Mouse (Mus musculus) cerebellum, adult 18-20 months (tissue): Measurements from ENCODE around the gene Rbm48.
"Not testable (repeated sequence)": the region's sequence is repeated elsewhere in the genome, so short reads cannot be mapped to it uniquely, and the experiment has no call there.

Experiments used
- DNase-seq, 2 experiments: peaks; one replicate each; pipeline ENCODE4 v3.0.0; 2021

Gene Rbm48

GRCm38 (mm10) chr5:3596399-3596766 is at the start of gene Rbm48:
Gene Rbm48 (minus strand): TSS chr5:3596585.
- peak; percentile 82 to 85 for DNase-seq

GRCm38 (mm10) chr5:3645326-3645725 is 48.9 kb upstream of the Rbm48 start:
- no peak for DNase-seq

GRCm38 (mm10) chr5:3644621-3645020 is 48.2 kb upstream of the Rbm48 start:
- no peak for DNase-seq

- no peak for DNase-seq
These were observed 38.9 kb upstream of the Rbm48 start for GRCm38 (mm10) chr5:3635286-3635685.

GRCm38 (mm10) chr5:3633951-3634350 is 37.6 kb upstream of the Rbm48 start:
- no peak for DNase-seq

- no peak for DNase-seq
These were observed 36.9 kb upstream of the Rbm48 start for GRCm38 (mm10) chr5:3633315-3633714.

- DNase-seq, result no peak
These were observed 35.9 kb upstream of the Rbm48 start for GRCm38 (mm10) chr5:3632285-3632684.

- no peak for DNase-seq
These were observed 35.3 kb upstream of the Rbm48 start for GRCm38 (mm10) chr5:3631512-3632271.

GRCm38 (mm10) chr5:3630055-3630454 is 33.7 kb upstream of the Rbm48 start:
- no peak for DNase-seq

- peak; percentile 77 to 82 for DNase-seq
These were observed 24.1 kb upstream of the Rbm48 start for GRCm38 (mm10) chr5:3620486-3620885.

GRCm38 (mm10) chr5:3611835-3612234 is 15.4 kb upstream of the Rbm48 start:
- not testable (repeated sequence) for DNase-seq

GRCm38 (mm10) chr5:3609241-3609640 is 12.9 kb upstream of the Rbm48 start:
- no peak for DNase-seq

- no peak for DNase-seq
These were observed 10.7 kb upstream of the Rbm48 start for GRCm38 (mm10) chr5:3607114-3607513.

- no peak for DNase-seq
These were observed 4.4 kb upstream of the Rbm48 start for GRCm38 (mm10) chr5:3600790-3601189.

GRCm38 (mm10) chr5:3600298-3600697 is 3.9 kb upstream of the Rbm48 start:
- no peak for DNase-seq

- DNase-seq, result no peak
These were observed 2.4 kb upstream of the Rbm48 start for GRCm38 (mm10) chr5:3598766-3599165.

GRCm38 (mm10) chr5:3597171-3597570 is 786 bp upstream of the Rbm48 start:
- no peak for DNase-seq

- DNase-seq, result peak; percentile 91 to 95
These were observed 539 bp downstream of the Rbm48 start, which contains the start of gene Pex1 for GRCm38 (mm10) chr5:3595693-3596398. Gene Pex1 (plus strand): TSS chr5:3596066.

- DNase-seq, result no peak
These were observed 17.3 kb downstream of the Rbm48 start for GRCm38 (mm10) chr5:3579066-3579465.

- no peak for DNase-seq
These were observed 18.4 kb downstream of the Rbm48 start for GRCm38 (mm10) chr5:3577939-3578338.

GRCm38 (mm10) chr5:3574825-3575224 is 21.6 kb downstream of the Rbm48 start:
- DNase-seq, result no peak

- DNase-seq, result no peak
These were observed 25.1 kb downstream of the Rbm48 start, which contains the start of gene 1700109H08Rik for GRCm38 (mm10) chr5:3571266-3571665. Gene 1700109H08Rik (plus strand): TSS chr5:3571566.

GRCm38 (mm10) chr5:3554198-3554597 is 42.2 kb downstream of the Rbm48 start:
- no peak for DNase-seq

GRCm38 (mm10) chr5:3551481-3551880 is 44.9 kb downstream of the Rbm48 start:
- no peak for DNase-seq
